Mouse (Mus musculus): ENCODE results near the gene Mpp6. TPM values are rescaled to one million over a fixed set of nuclear protein-coding genes. Genes with fewer than 3 reads are reported as not detected.

Gene Mpp6
- polyA plus RNA-seq, 2 experiments = 33.9 to 64.8 TPM

DNA sequence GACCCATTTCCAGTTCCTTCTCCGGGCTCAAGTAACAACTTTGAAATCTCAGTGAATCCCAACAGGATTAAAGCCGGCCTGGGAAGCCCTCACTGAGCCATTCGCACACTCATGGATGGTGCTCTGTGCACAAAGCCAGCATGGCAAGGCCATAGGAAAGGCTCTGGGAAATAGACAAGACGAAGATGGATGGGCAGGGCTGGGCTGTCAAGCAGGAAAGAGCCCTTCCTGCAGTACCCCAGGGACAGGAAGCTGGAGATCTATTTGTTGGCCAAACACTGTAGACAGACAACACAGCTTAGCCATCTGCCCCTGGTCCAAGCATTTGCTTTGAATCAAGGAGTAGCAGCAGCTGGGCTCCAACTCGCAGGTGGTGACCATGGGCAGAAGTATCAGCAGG, 118.1 kb downstream of the Mpp6 start:
- no peak overlapping the region for H3K9ac ChIP-seq (ENCODE audit: low read depth, low read length, severe bottlenecking)
- H3K4me1 ChIP-seq (ENCODE audit: control insufficient read depth, insufficient read depth, low read length) = no peaks in the 10 kb centered on the region
- no peak overlapping the region for H3K4me2 ChIP-seq (replicated peaks; ENCODE audit: low read depth, low read length, severe bottlenecking)
- 68% methylated on average over 5 of the region's 5 CpGs for WGBS
- H3K36me3 ChIP-seq (ENCODE audit: control insufficient read depth, insufficient read depth, low read length) = no peaks in the 10 kb centered on the region
- no peak for ATAC-seq (ENCODE audit: low FRiP score, low read depth)
- no peak overlapping the region for H3K4me3 ChIP-seq (replicated peaks; ENCODE audit: low read length)
- H3K27me3 ChIP-seq (ENCODE audit: control insufficient read depth, insufficient read depth, low read length) = no peaks in the 10 kb centered on the region
- H3K9me3 ChIP-seq (ENCODE audit: control insufficient read depth, low read length) = no peaks in the 10 kb centered on the region
- TF ChIP-seq POLR2A (IDR thresholded peaks at IDR 0.05; ENCODE audit: borderline replicate concordance, extremely low read depth, insufficient read depth, insufficient read length) = no peak
- no peak for DNase-seq (ENCODE audit: low spot score)
- no peak overlapping the region for H3K27ac ChIP-seq (replicated peaks; ENCODE audit: low read depth, low read length)

DNA sequence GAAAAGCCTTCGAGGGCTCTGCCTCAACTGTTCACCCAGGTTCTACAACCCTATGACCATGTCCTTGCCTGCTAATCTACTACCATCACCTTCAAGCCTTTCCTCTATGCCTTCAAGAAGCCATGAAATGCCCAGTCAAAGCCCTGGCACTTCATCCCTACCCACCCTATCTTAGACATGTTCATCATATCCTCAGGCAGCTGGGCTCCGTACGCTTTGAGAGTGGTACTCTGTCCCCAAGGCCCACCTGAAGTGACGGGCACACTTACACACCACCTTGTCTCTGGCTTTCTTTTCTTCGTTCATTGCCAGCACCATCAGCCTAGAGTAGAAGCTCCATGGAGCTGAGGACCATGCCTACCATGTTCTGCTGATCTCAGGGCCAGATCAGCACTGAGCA, 121.2 kb downstream of the Mpp6 start:
- Histone ChIP-seq H3K4me2 (replicated peaks; ENCODE audit: low read depth, low read length, severe bottlenecking) (no peak overlapping the region), H3K4me3 (replicated peaks; ENCODE audit: low read length) (no peak overlapping the region), H3K4me1 (ENCODE audit: control insufficient read depth, insufficient read depth, low read length) (no peaks in the 10 kb centered on the region), H3K9me3 (ENCODE audit: control insufficient read depth, low read length) (no peaks in the 10 kb centered on the region), H3K27me3 (ENCODE audit: control insufficient read depth, insufficient read depth, low read length) (no peaks in the 10 kb centered on the region), H3K9ac (ENCODE audit: low read depth, low read length, severe bottlenecking) (no peak overlapping the region), H3K27ac (replicated peaks; ENCODE audit: low read depth, low read length) (no peak overlapping the region), H3K36me3 (ENCODE audit: control insufficient read depth, insufficient read depth, low read length) (no peaks in the 10 kb centered on the region)
- no peak for TF ChIP-seq POLR2A (IDR thresholded peaks at IDR 0.05; ENCODE audit: borderline replicate concordance, extremely low read depth, insufficient read depth, insufficient read length)
- 91% methylated on average over 5 of the region's 5 CpGs for WGBS
- no peak for DNase-seq (ENCODE audit: low spot score)
- ATAC-seq (ENCODE audit: low FRiP score, low read depth) = no peak

DNA sequence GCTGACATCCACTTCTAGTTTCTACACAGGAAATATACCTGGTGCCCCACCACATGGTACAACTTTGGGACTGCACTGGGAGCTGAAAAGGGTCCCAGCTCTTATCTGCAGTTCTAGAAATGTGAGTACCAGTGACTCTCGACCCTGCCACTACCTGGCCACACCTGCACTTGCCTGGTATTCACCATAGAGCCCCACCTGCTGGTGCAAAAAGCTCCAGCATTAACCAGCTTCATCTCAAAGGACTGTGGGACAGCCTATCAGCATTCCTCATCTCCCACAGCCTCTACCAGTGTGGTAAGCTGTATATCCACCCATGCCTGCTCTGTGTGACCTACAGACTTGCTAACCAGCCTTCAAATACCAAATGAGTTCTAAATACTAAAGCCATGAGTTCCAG, 122.9 kb downstream of the Mpp6 start:
- no peak for TF ChIP-seq POLR2A (IDR thresholded peaks at IDR 0.05; ENCODE audit: borderline replicate concordance, extremely low read depth, insufficient read depth, insufficient read length)
- WGBS = 60% methylated on average over 1 of the region's 1 CpGs
- ATAC-seq (ENCODE audit: low FRiP score, low read depth) (no peak), DNase-seq (ENCODE audit: low spot score) (no peak)
- no peaks in the 10 kb centered on the region for H3K36me3 ChIP-seq (ENCODE audit: control insufficient read depth, insufficient read depth, low read length)
- H3K4me1 ChIP-seq (ENCODE audit: control insufficient read depth, insufficient read depth, low read length) = no peaks in the 10 kb centered on the region
- no peak overlapping the region for H3K9ac ChIP-seq (ENCODE audit: low read depth, low read length, severe bottlenecking)
- H3K27ac ChIP-seq (replicated peaks; ENCODE audit: low read depth, low read length) = no peak overlapping the region
- H3K4me3 ChIP-seq (replicated peaks; ENCODE audit: low read length) = no peak overlapping the region
- no peaks in the 10 kb centered on the region for H3K27me3 ChIP-seq (ENCODE audit: control insufficient read depth, insufficient read depth, low read length)
- H3K4me2 ChIP-seq (replicated peaks; ENCODE audit: low read depth, low read length, severe bottlenecking) = no peak overlapping the region
- H3K9me3 ChIP-seq (ENCODE audit: control insufficient read depth, low read length) = no peaks in the 10 kb centered on the region

DNA sequence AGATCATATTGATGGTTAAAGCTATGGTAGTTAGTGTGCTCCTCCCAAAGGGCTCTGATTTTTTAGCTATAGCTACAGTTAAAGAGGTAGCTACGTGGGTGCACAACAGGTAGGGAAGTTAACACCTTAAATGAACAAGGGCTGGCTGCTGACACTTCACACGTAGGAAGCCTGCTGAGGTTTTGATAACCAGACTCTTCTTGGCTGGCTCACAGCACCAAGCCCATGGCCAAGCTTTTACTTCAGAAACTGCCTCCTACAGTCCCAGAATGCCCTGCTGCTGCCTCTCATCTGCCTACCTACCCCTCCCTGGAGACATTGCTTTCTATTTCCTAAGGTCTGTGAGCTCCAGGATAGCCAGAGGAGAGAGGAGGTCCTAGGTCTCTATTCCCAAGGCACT, 127.9 kb downstream of the Mpp6 start:
- TF ChIP-seq POLR2A (IDR thresholded peaks at IDR 0.05; ENCODE audit: borderline replicate concordance, extremely low read depth, insufficient read depth, insufficient read length) = no peak

DNA sequence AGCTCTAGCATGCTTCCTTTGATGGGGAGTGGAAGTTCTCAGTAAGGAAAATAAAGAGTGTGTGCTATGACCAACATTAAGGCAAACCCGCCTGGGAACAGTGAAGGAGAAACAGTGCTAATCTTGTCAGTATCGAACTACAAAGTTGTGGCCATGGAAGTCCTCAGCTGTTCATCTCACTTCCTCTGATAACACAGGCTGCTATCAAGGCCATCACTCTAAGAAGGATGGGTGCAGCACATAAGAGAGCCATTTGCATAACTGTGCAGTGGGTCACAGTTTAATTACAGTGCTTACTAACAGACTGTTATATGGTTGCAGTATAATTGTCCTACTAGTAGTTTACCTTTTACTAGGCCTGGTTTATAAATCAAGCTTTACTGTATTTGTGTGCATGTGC, 129.9 kb downstream of the Mpp6 start:
- no peaks in the 10 kb centered on the region for H3K27me3 ChIP-seq (ENCODE audit: control insufficient read depth, insufficient read depth, low read length)
- ATAC-seq (ENCODE audit: low FRiP score, low read depth) (no peak), DNase-seq (ENCODE audit: low spot score) (no peak)
- H3K4me1 ChIP-seq (ENCODE audit: control insufficient read depth, insufficient read depth, low read length) = no peaks in the 10 kb centered on the region
- no peaks in the 10 kb centered on the region for H3K9me3 ChIP-seq (ENCODE audit: control insufficient read depth, low read length)
- H3K36me3 ChIP-seq (ENCODE audit: control insufficient read depth, insufficient read depth, low read length) = no peaks in the 10 kb centered on the region
- H3K4me2 ChIP-seq (replicated peaks; ENCODE audit: low read depth, low read length, severe bottlenecking) = no peak overlapping the region
- H3K27ac ChIP-seq (replicated peaks; ENCODE audit: low read depth, low read length) = no peak overlapping the region
- TF ChIP-seq POLR2A (IDR thresholded peaks at IDR 0.05; ENCODE audit: borderline replicate concordance, extremely low read depth, insufficient read depth, insufficient read length) = no peak
- H3K9ac ChIP-seq (ENCODE audit: low read depth, low read length, severe bottlenecking) = no peak overlapping the region
- 95% methylated on average over 2 of the region's 2 CpGs for WGBS
- H3K4me3 ChIP-seq (replicated peaks; ENCODE audit: low read length) = no peak overlapping the region

More for the DNA sequence above, 127.9 kb downstream of the Mpp6 start:
- Histone ChIP-seq H3K4me3 (replicated peaks; ENCODE audit: low read length) (no peak overlapping the region), H3K27ac (replicated peaks; ENCODE audit: low read depth, low read length) (no peak overlapping the region), H3K4me2 (replicated peaks; ENCODE audit: low read depth, low read length, severe bottlenecking) (no peak overlapping the region), H3K4me1 (ENCODE audit: control insufficient read depth, insufficient read depth, low read length) (no peaks in the 10 kb centered on the region), H3K36me3 (ENCODE audit: control insufficient read depth, insufficient read depth, low read length) (no peaks in the 10 kb centered on the region), H3K9me3 (ENCODE audit: control insufficient read depth, low read length) (no peaks in the 10 kb centered on the region), H3K9ac (ENCODE audit: low read depth, low read length, severe bottlenecking) (no peak overlapping the region), H3K27me3 (ENCODE audit: control insufficient read depth, insufficient read depth, low read length) (no peaks in the 10 kb centered on the region)
- ATAC-seq (ENCODE audit: low FRiP score, low read depth) (no peak), DNase-seq (ENCODE audit: low spot score) (no peak)
- WGBS = 62% methylated on average over 2 of the region's 2 CpGs

DNA sequence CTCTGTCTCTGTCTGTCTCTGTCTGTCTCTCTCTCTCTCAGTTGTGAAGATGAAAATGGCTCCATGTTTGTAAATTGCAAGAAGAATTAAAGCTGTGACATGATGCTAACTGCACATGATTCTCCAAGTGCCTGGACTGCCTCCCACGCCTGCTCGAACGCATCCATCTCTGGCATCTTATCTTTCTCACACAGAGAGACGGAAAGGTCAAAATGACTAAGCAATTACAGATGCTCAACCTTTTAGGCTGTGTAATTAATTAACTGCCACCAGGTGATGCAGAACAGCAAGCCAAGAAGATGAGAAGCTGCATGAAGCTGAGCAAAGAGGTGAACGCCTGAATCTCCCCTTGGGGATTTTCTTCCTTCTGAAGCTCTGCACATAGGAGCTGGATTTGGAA, 130.4 kb downstream of the Mpp6 start:
- H3K36me3 ChIP-seq (ENCODE audit: control insufficient read depth, insufficient read depth, low read length) = no peaks in the 10 kb centered on the region
- no peaks in the 10 kb centered on the region for H3K9me3 ChIP-seq (ENCODE audit: control insufficient read depth, low read length)
- H3K4me3 ChIP-seq (replicated peaks; ENCODE audit: low read length) = no peak overlapping the region
- no peak overlapping the region for H3K4me2 ChIP-seq (replicated peaks; ENCODE audit: low read depth, low read length, severe bottlenecking)
- no peaks in the 10 kb centered on the region for H3K27me3 ChIP-seq (ENCODE audit: control insufficient read depth, insufficient read depth, low read length)
- no peak for DNase-seq (ENCODE audit: low spot score)
- no peak overlapping the region for H3K27ac ChIP-seq (replicated peaks; ENCODE audit: low read depth, low read length)
- H3K9ac ChIP-seq (ENCODE audit: low read depth, low read length, severe bottlenecking) = no peak overlapping the region
- no peaks in the 10 kb centered on the region for H3K4me1 ChIP-seq (ENCODE audit: control insufficient read depth, insufficient read depth, low read length)
- ATAC-seq (ENCODE audit: low FRiP score, low read depth) = no peak
- WGBS = 53% methylated on average over 5 of the region's 5 CpGs
- TF ChIP-seq POLR2A (IDR thresholded peaks at IDR 0.05; ENCODE audit: borderline replicate concordance, extremely low read depth, insufficient read depth, insufficient read length) = no peak

Measured in limb, embryonic 14.5 days (tissue).